Mouse (Mus musculus) liver, postnatal 0 days (tissue): ENCODE measurements around the gene Abcc10.

Source experiments
- CTCF ChIP-seq: sonication (generic); IDR thresholded peaks from 2 replicates; pipeline ENCODE4 v1.5.1; 2016; ENCODE audit warnings: antibody characterized with exemption, low read depth
- EP300 ChIP-seq: IDR thresholded peaks from 2 replicates; pipeline ENCODE4 v1.6.1; 2016; ENCODE audit warnings: antibody characterized with exemption, low read depth, mild to moderate bottlenecking

- no peak for TF ChIP-seq CTCF
- no peak for TF ChIP-seq EP300
Measured at GRCm38 (mm10) chr17:46265502-46265901, 62.6 kb downstream of the Abcc10 start.
